Mouse (Mus musculus): ENCODE data around the gene Rybp.

Gene Rybp

GRCm38 (mm10) chr6:100287334-100288015, at the start of gene Rybp:
TSS of gene Rybp (minus strand) at chr6:100287485.
- DNase-seq, result peak; percentile 96

- DNase-seq, result no peak
Measured at GRCm38 (mm10) chr6:100336591-100337148, 49.4 kb upstream of the Rybp start.

- no peak for DNase-seq
Measured at GRCm38 (mm10) chr6:100335506-100336144, 48.3 kb upstream of the Rybp start.

GRCm38 (mm10) chr6:100333745-100334144, 46.5 kb upstream of the Rybp start:
- DNase-seq, result no peak

- no peak for DNase-seq
Measured at GRCm38 (mm10) chr6:100332479-100332878, 45.2 kb upstream of the Rybp start.

- DNase-seq, result no peak
Measured at GRCm38 (mm10) chr6:100331582-100331981, 44.3 kb upstream of the Rybp start.

- DNase-seq, result no peak
Measured at GRCm38 (mm10) chr6:100331055-100331454, 43.8 kb upstream of the Rybp start.

- DNase-seq, result no peak
Measured at GRCm38 (mm10) chr6:100329542-100329941, 42.3 kb upstream of the Rybp start.

GRCm38 (mm10) chr6:100327050-100327449, 39.8 kb upstream of the Rybp start:
- no peak for DNase-seq

GRCm38 (mm10) chr6:100323756-100324430, 36.6 kb upstream of the Rybp start:
- no peak for DNase-seq

- no peak for DNase-seq
Measured at GRCm38 (mm10) chr6:100322561-100322960, 35.3 kb upstream of the Rybp start.

- no peak for DNase-seq
Measured at GRCm38 (mm10) chr6:100322145-100322544, 34.9 kb upstream of the Rybp start.

GRCm38 (mm10) chr6:100314201-100314600, 26.9 kb upstream of the Rybp start:
- no peak for DNase-seq

- DNase-seq, result no peak
Measured at GRCm38 (mm10) chr6:100311167-100311566, 23.9 kb upstream of the Rybp start.

- DNase-seq, result no peak
Measured at GRCm38 (mm10) chr6:100304831-100305230, 17.5 kb upstream of the Rybp start.

- DNase-seq, result no peak
Measured at GRCm38 (mm10) chr6:100301410-100302108, 14.3 kb upstream of the Rybp start.

GRCm38 (mm10) chr6:100300831-100301230, 13.5 kb upstream of the Rybp start:
- DNase-seq, result no peak

GRCm38 (mm10) chr6:100298945-100299344, 11.7 kb upstream of the Rybp start:
- DNase-seq, result no peak

- DNase-seq, result no peak
Measured at GRCm38 (mm10) chr6:100297536-100297935, 10.3 kb upstream of the Rybp start.

- peak; percentile 53 for DNase-seq
Measured at GRCm38 (mm10) chr6:100292411-100292810, 5.1 kb upstream of the Rybp start.

GRCm38 (mm10) chr6:100289058-100289457, 1.8 kb upstream of the Rybp start:
- no peak for DNase-seq

GRCm38 (mm10) chr6:100288730-100289035, 1.4 kb upstream of the Rybp start:
- DNase-seq, result peak; percentile 34

GRCm38 (mm10) chr6:100288016-100288729, 888 bp upstream of the Rybp start:
- DNase-seq, result peak; percentile 43

All from right cerebral cortex, postnatal 4 days (tissue).